Mouse (Mus musculus) CD4-positive, CD25-positive, alpha-beta regulatory T cell, adult 2 months (primary cell): Measurements from ENCODE around the gene Zbtb25.

Experiments used
- DNase-seq: peaks from one replicate; pipeline ENCODE4 v3.0.0-alpha.2; 2012; ENCODE audit warnings: low read depth, low spot score

Zbtb25 gene

GRCm38 (mm10) chr12:76341080-76341479 is 28.3 kb downstream of the Zbtb25 start:
- peak; percentile 78 for DNase-seq

- no peak for DNase-seq
Measured at GRCm38 (mm10) chr12:76336111-76336965, 33.1 kb downstream of the Zbtb25 start.

GRCm38 (mm10) chr12:76335641-76336040 is 33.8 kb downstream of the Zbtb25 start:
- no peak for DNase-seq

GRCm38 (mm10) chr12:76333688-76334087 is 35.7 kb downstream of the Zbtb25 start:
- DNase-seq, result no peak

GRCm38 (mm10) chr12:76328567-76329354 is 40.6 kb downstream of the Zbtb25 start:
- no peak for DNase-seq

GRCm38 (mm10) chr12:76326437-76327220 is 42.8 kb downstream of the Zbtb25 start:
- no peak for DNase-seq

- peak; percentile 52 for DNase-seq
Measured at GRCm38 (mm10) chr12:76324679-76325431, 44.5 kb downstream of the Zbtb25 start, which contains the start of gene Akap5. TSS of gene Akap5 (plus strand) at chr12:76324891.

GRCm38 (mm10) chr12:76318282-76319212 is 50.9 kb downstream of the Zbtb25 start:
- DNase-seq, result no peak

GRCm38 (mm10) chr12:76311951-76312350 is 57.5 kb downstream of the Zbtb25 start:
- peak; percentile 10 for DNase-seq

GRCm38 (mm10) chr12:76311227-76311626 is 58.2 kb downstream of the Zbtb25 start:
- no peak for DNase-seq

GRCm38 (mm10) chr12:76310633-76311032 is 58.8 kb downstream of the Zbtb25 start:
- no peak for DNase-seq

- no peak for DNase-seq
Measured at GRCm38 (mm10) chr12:76310007-76310406, 59.4 kb downstream of the Zbtb25 start.

GRCm38 (mm10) chr12:76308436-76308835 is 61.0 kb downstream of the Zbtb25 start:
- no peak for DNase-seq

- peak; percentile 66 for DNase-seq
Measured at GRCm38 (mm10) chr12:76307964-76308363, 61.4 kb downstream of the Zbtb25 start.

- no peak for DNase-seq
Measured at GRCm38 (mm10) chr12:76306852-76307561, 62.4 kb downstream of the Zbtb25 start.

- DNase-seq, result no peak
Measured at GRCm38 (mm10) chr12:76305107-76305506, 64.3 kb downstream of the Zbtb25 start.

- DNase-seq, result no peak
Measured at GRCm38 (mm10) chr12:76304199-76304598, 65.2 kb downstream of the Zbtb25 start.

- no peak for DNase-seq
Measured at GRCm38 (mm10) chr12:76303474-76303873, 65.9 kb downstream of the Zbtb25 start.

GRCm38 (mm10) chr12:76300367-76300766 is 69.0 kb downstream of the Zbtb25 start:
- DNase-seq, result no peak
